Mouse (Mus musculus) MEL (cell line): ENCODE measurements around the gene Aes. TPM values are rescaled to one million over a fixed set of nuclear protein-coding genes. Genes with fewer than 3 reads are reported as not detected.

Experiments
- DNase-seq: peaks from one replicate; pipeline ENCODE4 v3.0.0; 2011; ENCODE audit warnings: low read depth, low spot score
- H3K27ac ChIP-seq: 2 replicates; pipeline ENCODE4 v1.5.1; 2012; ENCODE audit warnings: low read depth, mild to moderate bottlenecking, control low read depth, low read length, moderate library complexity; ENCODE audit not compliant: control insufficient read depth
- H3K27me3 ChIP-seq, 2 experiments: fragments of 150-350 bp in 1 of 2; sonication (generic) in 1 of 2; 2 replicates each; pipeline ENCODE4 v1.6.1; 2012; ENCODE audit warnings: low read length in 2 of 2, mild to moderate bottlenecking in 2 of 2, improper control_type of control experiment in 1 of 2, moderate library complexity in 1 of 2; ENCODE audit not compliant: insufficient read depth in 2 of 2, control insufficient read depth in 1 of 2
- H3K36me3 ChIP-seq, 2 experiments: 2 replicates each; pipeline ENCODE4 v1.6.1; 2012 to 2014; ENCODE audit warnings: low read length in 2 of 2, improper control_type of control experiment in 1 of 2, inconsistent platforms in 1 of 2, mild to moderate bottlenecking in 1 of 2; ENCODE audit not compliant: insufficient read depth in 2 of 2, control insufficient read depth in 1 of 2
- H3K4me1 ChIP-seq, 2 experiments: fragments of 150-350 bp in 1 of 2; sonication (generic) in 1 of 2; 2 replicates each; pipeline ENCODE4 v1.6.1; 2012; ENCODE audit warnings: low read length in 2 of 2, improper control_type of control experiment in 1 of 2, mild to moderate bottlenecking in 1 of 2; ENCODE audit not compliant: insufficient read depth in 2 of 2, control insufficient read depth in 1 of 2
- H3K4me3 ChIP-seq, 2 experiments: fragments of 150-350 bp in 1 of 2; sonication (generic) in 1 of 2; 2 replicates each; pipeline ENCODE4 v1.5.1; 2012; ENCODE audit warnings: low read depth in 2 of 2, low read length in 2 of 2, mild to moderate bottlenecking in 2 of 2, moderate library complexity in 2 of 2, control low read depth in 1 of 2, improper control_type of control experiment in 1 of 2; ENCODE audit not compliant: control insufficient read depth in 1 of 2, insufficient read depth in 1 of 2
- H3K79me2 ChIP-seq: 2 replicates; pipeline ENCODE4 v1.6.1; 2012; ENCODE audit warnings: mild to moderate bottlenecking, low read length, moderate library complexity; ENCODE audit not compliant: control insufficient read depth, poor library complexity, insufficient read depth
- H3K9ac ChIP-seq: 2 replicates; pipeline ENCODE4 v1.6.1; 2012; ENCODE audit warnings: low read depth, mild to moderate bottlenecking, control low read depth, low read length, moderate library complexity; ENCODE audit not compliant: control insufficient read depth, poor library complexity, severe bottlenecking
- H3K9me3 ChIP-seq: fragments of 150-350 bp; sonication (generic); replicated peaks from 2 replicates; pipeline ENCODE4 v1.6.1; 2012; ENCODE audit warnings: mild to moderate bottlenecking, low read length, improper control_type of control experiment, moderate library complexity; ENCODE audit not compliant: insufficient read depth
- BHLHE40 ChIP-seq: IDR thresholded peaks from 2 replicates; pipeline ENCODE4 v1.6.1; 2012; ENCODE audit warnings: low read depth, mild to moderate bottlenecking, inconsistent platforms, low read length, improper control_type of control experiment, borderline replicate concordance
- CHD1 ChIP-seq: IDR thresholded peaks from 2 replicates; pipeline ENCODE4 v1.6.1; 2012; ENCODE audit warnings: low read depth, mild to moderate bottlenecking, inconsistent platforms, low read length, improper control_type of control experiment
- CTCF ChIP-seq, 3 experiments: IDR thresholded peaks in 2 of 3; conservative IDR thresholded peaks in 1 of 3; 2 replicates each; pipeline ENCODE4 v1.5.1; 2011 to 2012; ENCODE audit warnings: low read length in 3 of 3, low read depth in 2 of 3, mild to moderate bottlenecking in 2 of 3, improper control_type of control experiment in 1 of 3, inconsistent platforms in 1 of 3, mixed read lengths in 1 of 3, moderate library complexity in 1 of 3; ENCODE audit not compliant: control insufficient read depth in 1 of 3, insufficient read depth in 1 of 3, poor library complexity in 1 of 3, severe bottlenecking in 1 of 3
- E2F4 ChIP-seq: IDR thresholded peaks from 2 replicates; pipeline ENCODE4 v1.6.1; 2011; ENCODE audit warnings: low read depth, low read length, improper control_type of control experiment, borderline replicate concordance
- ELF1 ChIP-seq: IDR thresholded peaks from 2 replicates; pipeline ENCODE4 v1.6.1; 2014; ENCODE audit warnings: low read depth, mild to moderate bottlenecking, inconsistent platforms, low read length, improper control_type of control experiment, moderate library complexity
- EP300 ChIP-seq, 2 experiments: IDR thresholded peaks; 2 replicates each; pipeline ENCODE4 v1.6.1; 2011; ENCODE audit warnings: improper control_type of control experiment in 2 of 2, low read length in 2 of 2, low read depth in 1 of 2, mild to moderate bottlenecking in 1 of 2
- ETS1 ChIP-seq: IDR thresholded peaks from 2 replicates; pipeline ENCODE4 v1.6.1; 2012; ENCODE audit warnings: low read depth, mild to moderate bottlenecking, inconsistent platforms, low read length, improper control_type of control experiment, moderate library complexity
- GABPA ChIP-seq: IDR thresholded peaks from 2 replicates; pipeline ENCODE4 v1.6.1; 2012; ENCODE audit warnings: low read depth, mild to moderate bottlenecking, inconsistent platforms, low read length, improper control_type of control experiment, moderate library complexity
- GATA1 ChIP-seq: IDR thresholded peaks from 2 replicates; pipeline ENCODE4 v1.6.1; 2011; ENCODE audit warnings: low read depth, low read length, improper control_type of control experiment
- HCFC1 ChIP-seq: IDR thresholded peaks from 2 replicates; pipeline ENCODE4 v1.6.1; 2012; ENCODE audit warnings: low read depth, mild to moderate bottlenecking, inconsistent platforms, low read length, improper control_type of control experiment, moderate library complexity
- JUND ChIP-seq: IDR thresholded peaks from 2 replicates; pipeline ENCODE4 v1.6.1; 2011; ENCODE audit warnings: low read depth, mild to moderate bottlenecking, improper control_type of control experiment, low read length
- KAT2A ChIP-seq: conservative IDR thresholded peaks from 2 replicates; pipeline ENCODE4 v1.6.1; 2012; ENCODE audit warnings: low read depth, low read length, improper control_type of control experiment, inconsistent platforms
- MAFK ChIP-seq: IDR thresholded peaks from 2 replicates; pipeline ENCODE4 v1.6.1; 2011; ENCODE audit warnings: low read depth, mild to moderate bottlenecking, low read length, improper control_type of control experiment, borderline replicate concordance
- MAX ChIP-seq: IDR thresholded peaks from 2 replicates; pipeline ENCODE4 v1.6.1; 2011; ENCODE audit warnings: low read length, improper control_type of control experiment
- MAZ ChIP-seq: IDR thresholded peaks from 2 replicates; pipeline ENCODE4 v1.6.1; 2012; ENCODE audit warnings: low read depth, mild to moderate bottlenecking, inconsistent platforms, low read length, improper control_type of control experiment
- MXI1 ChIP-seq: IDR thresholded peaks from 2 replicates; pipeline ENCODE4 v1.6.1; 2011; ENCODE audit warnings: mild to moderate bottlenecking, low read depth, low read length, improper control_type of control experiment
- MYB ChIP-seq: IDR thresholded peaks from 2 replicates; pipeline ENCODE4 v1.6.1; 2011; ENCODE audit warnings: mild to moderate bottlenecking, low read depth, low read length, improper control_type of control experiment
- MYC ChIP-seq: IDR thresholded peaks from 2 replicates; pipeline ENCODE4 v1.6.1; 2011; ENCODE audit warnings: low read depth, mild to moderate bottlenecking, low read length, improper control_type of control experiment, moderate library complexity
- NELFE ChIP-seq: IDR thresholded peaks from 2 replicates; pipeline ENCODE4 v1.6.1; 2011; ENCODE audit warnings: low read depth, low read length, improper control_type of control experiment
- NRF1 ChIP-seq: IDR thresholded peaks from 2 replicates; pipeline ENCODE4 v1.6.1; 2014; ENCODE audit warnings: low read depth, mild to moderate bottlenecking, inconsistent platforms, low read length, improper control_type of control experiment, moderate library complexity; ENCODE audit not compliant: poor library complexity, insufficient read depth, severe bottlenecking
- POLR2AphosphoS2 ChIP-seq: IDR thresholded peaks from 2 replicates; pipeline ENCODE4 v1.6.1; 2011; ENCODE audit warnings: low read length, improper control_type of control experiment
- POLR2AphosphoS5 ChIP-seq: IDR thresholded peaks from 2 replicates; pipeline ENCODE4 v1.6.1; 2012; ENCODE audit warnings: low read depth, borderline replicate concordance, mild to moderate bottlenecking, inconsistent platforms, low read length, moderate library complexity, mixed read lengths
- RAD21 ChIP-seq: IDR thresholded peaks from 2 replicates; pipeline ENCODE4 v1.6.1; 2011; ENCODE audit warnings: mild to moderate bottlenecking, low read depth, low read length, improper control_type of control experiment
- RCOR1 ChIP-seq: IDR thresholded peaks from 2 replicates; pipeline ENCODE4 v1.6.1; 2012; ENCODE audit warnings: low read depth, mild to moderate bottlenecking, inconsistent platforms, low read length, improper control_type of control experiment
- SIN3A ChIP-seq: IDR thresholded peaks from 2 replicates; pipeline ENCODE4 v1.6.1; 2012; ENCODE audit warnings: low read length, improper control_type of control experiment, inconsistent platforms
- SMC3 ChIP-seq: IDR thresholded peaks from 2 replicates; pipeline ENCODE4 v1.6.1; 2011; ENCODE audit warnings: low read depth, low read length, improper control_type of control experiment
- TAL1 ChIP-seq: IDR thresholded peaks from 2 replicates; pipeline ENCODE4 v1.6.1; 2012; ENCODE audit warnings: mild to moderate bottlenecking, inconsistent platforms, low read length, moderate library complexity, mixed read lengths
- TBP ChIP-seq: IDR thresholded peaks from 2 replicates; pipeline ENCODE4 v1.8.0; 2011; ENCODE audit warnings: low read depth, low read length, improper control_type of control experiment
- TCF12 ChIP-seq: IDR thresholded peaks from 2 replicates; pipeline ENCODE4 v1.6.1; 2014; ENCODE audit warnings: low read depth, mild to moderate bottlenecking, inconsistent platforms, low read length, improper control_type of control experiment, moderate library complexity
- USF1 ChIP-seq: IDR thresholded peaks from 2 replicates; pipeline ENCODE4 v1.6.1; 2014; ENCODE audit warnings: low read depth, mild to moderate bottlenecking, inconsistent platforms, low read length, improper control_type of control experiment, moderate library complexity
- USF2 ChIP-seq, 2 experiments: IDR thresholded peaks; 2 replicates each; pipeline ENCODE4 v1.6.1; 2011 to 2012; ENCODE audit warnings: improper control_type of control experiment in 2 of 2, low read length in 2 of 2, borderline replicate concordance in 1 of 2, inconsistent platforms in 1 of 2, low read depth in 1 of 2, mild to moderate bottlenecking in 1 of 2; ENCODE audit not compliant: insufficient read depth in 1 of 2
- ZC3H11A ChIP-seq: IDR thresholded peaks from 2 replicates; pipeline ENCODE4 v1.6.1; 2012; ENCODE audit warnings: low read depth, mild to moderate bottlenecking, inconsistent platforms, low read length, improper control_type of control experiment
- ZKSCAN1 ChIP-seq: IDR thresholded peaks from 2 replicates; pipeline ENCODE4 v1.6.1; 2012; ENCODE audit warnings: low read depth, mild to moderate bottlenecking, inconsistent platforms, low read length, improper control_type of control experiment, moderate library complexity
- ZMIZ1 ChIP-seq: IDR thresholded peaks from 2 replicates; pipeline ENCODE4 v1.6.1; 2012; ENCODE audit warnings: low read depth, mild to moderate bottlenecking, inconsistent platforms, low read length, improper control_type of control experiment, moderate library complexity
- ZNF384 ChIP-seq: IDR thresholded peaks from 2 replicates; pipeline ENCODE4 v1.6.1; 2012; ENCODE audit warnings: low read depth, mild to moderate bottlenecking, inconsistent platforms, low read length, improper control_type of control experiment
- polyA plus RNA-seq, 2 experiments: library from polyadenylated mRNA; stranded (reverse) in 1 of 2; unstranded in 1 of 2; fragments of >175 nt in 1 of 2; fragments of >200 nt in 1 of 2; gene quantifications; 2 replicates each; pipeline versions ENCODE4 v1.2.1 to v1.2.4; 2012; ENCODE audit warnings: low replicate concordance in 2 of 2, low read depth in 1 of 2; ENCODE audit not compliant: insufficient read length in 2 of 2, insufficient read depth in 1 of 2, missing spikeins in 1 of 2
- total RNA-seq: library from RNA; depleted of rRNA; stranded (reverse); fragments of 300-350 nt; gene quantifications from 2 replicates; pipeline ENCODE4 v1.2.3, GENCODE M21; 2012

Aes gene
- total and polyA plus RNA-seq, 3 experiments = 197 to 355 TPM; not detected in 1

DNA sequence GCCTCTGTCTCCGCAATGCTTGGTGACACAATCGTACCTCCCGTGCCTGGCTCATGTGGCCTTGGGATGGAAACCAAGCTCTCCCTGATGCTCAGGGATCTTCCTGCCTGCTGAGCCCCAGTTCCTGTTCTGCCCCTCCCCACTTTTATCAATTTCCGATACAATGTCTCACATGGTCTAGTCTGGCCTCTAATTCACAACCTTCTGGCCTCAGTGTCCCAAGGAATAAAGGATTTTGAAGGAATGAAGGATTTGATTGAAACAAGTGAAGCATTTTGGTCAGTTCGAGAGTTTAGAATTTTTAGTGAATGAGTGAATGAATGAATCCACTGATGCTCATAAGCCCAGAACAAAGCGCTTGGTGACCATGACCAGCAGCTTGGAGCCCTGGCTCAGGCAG is 36.1 kb upstream of the Aes start (continued):
- TF ChIP-seq TCF12 (no peak), KAT2A (no peak)

DNA sequence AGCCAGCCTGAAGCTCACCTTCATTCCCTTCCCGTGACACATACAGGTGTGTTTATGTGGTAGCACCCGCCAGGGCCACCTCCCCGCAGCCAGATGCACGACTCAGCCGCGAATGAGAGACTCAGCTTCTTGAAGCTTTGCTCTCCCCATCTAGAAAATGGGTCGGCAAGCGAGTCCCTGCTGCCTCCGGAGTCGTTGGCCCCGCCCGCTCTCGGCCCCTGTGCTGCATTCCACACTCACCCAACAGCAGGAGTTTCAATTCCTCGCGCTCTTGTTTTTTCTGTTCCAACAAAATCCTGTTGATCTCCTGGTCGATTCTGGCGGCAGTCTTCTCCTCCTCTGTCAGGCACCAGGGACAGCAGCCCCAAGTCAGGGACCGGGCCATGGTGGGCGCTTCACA is 35.7 kb upstream of the Aes start:
- Histone ChIP-seq H3K4me1 (peaks cover 4 to 29% of the 10 kb centered on the region in 2 experiments), H3K27ac (peak overlapping the region; percentile 96), H3K36me3 (peaks cover 0 to 18% of the 10 kb centered on the region in 2 experiments; a peak in 2 of 4 replicates), H3K27me3 (no peaks in the 10 kb centered on the region), H3K9me3 (no peaks in the 10 kb centered on the region), H3K79me2 (peaks cover 11% of the 10 kb centered on the region), H3K9ac (peak overlapping the region; percentile 89), H3K4me3 (peak overlapping the region; percentile 80 to 87)
- DNase-seq = peak; percentile 75
- no peak for TF ChIP-seq ETS1
- no peak for TF ChIP-seq USF2 (IDR thresholded peaks at IDR 0.05; ENCODE audit: borderline replicate concordance in 1 of 2, insufficient read depth in 1 of 2, low read depth in 1 of 2, low read length in 2 of 2)
- TF ChIP-seq MAZ = 0 out of 2 replicates have a peak, but pooled peaks have one; percentile 22
- no peak for TF ChIP-seq MYC
- TF ChIP-seq ZNF384 = no peak
- TF ChIP-seq USF1 = no peak
- 0 out of 2 replicates have a peak, but pooled peaks have one; percentile 2 for TF ChIP-seq ZMIZ1
- TF ChIP-seq CHD1 = 0 out of 2 replicates have a peak, but pooled peaks have one; percentile 62
- TF ChIP-seq NRF1 = no peak
- TF ChIP-seq E2F4 = no peak
- TF ChIP-seq TCF12 = peak; percentile 23; the same call in 1 of the 2 replicates
- TF ChIP-seq JUND = no peak
- TF ChIP-seq HCFC1 = no peak
- TF ChIP-seq GATA1 = no peak
- no peak for TF ChIP-seq ZC3H11A
- no peak for TF ChIP-seq CTCF (IDR thresholded peaks at IDR 0.05 in 2 of 3, conservative IDR thresholded peaks at IDR 0.05 in 1 of 3; ENCODE audit: control insufficient read depth in 1 of 3, insufficient read depth in 1 of 3, low read depth in 2 of 3, low read length in 3 of 3, poor library complexity in 1 of 3, severe bottlenecking in 1 of 3)
- peak; percentile 59 for TF ChIP-seq MXI1
- no peak for TF ChIP-seq TBP
- TF ChIP-seq TAL1 = no peak
- TF ChIP-seq RAD21 = no peak
- TF ChIP-seq BHLHE40 = no peak
- no peak for TF ChIP-seq GABPA
- TF ChIP-seq EP300 (IDR thresholded peaks at IDR 0.05; ENCODE audit: low read depth in 1 of 2, low read length in 2 of 2) = peak in 1 of 2 experiments; percentile 26; a peak in 1 of 4 replicates
- TF ChIP-seq POLR2AphosphoS2 = no peak; the same call in 1 of the 2 replicates
- no peak for TF ChIP-seq POLR2AphosphoS5
- TF ChIP-seq KAT2A = no peak
- peak; percentile 22; the same call in 1 of the 2 replicates for TF ChIP-seq NELFE
- TF ChIP-seq MAFK = no peak
- 0 out of 2 replicates have a peak, but pooled peaks have one; percentile 26 for TF ChIP-seq RCOR1
- no peak for TF ChIP-seq ZKSCAN1
- TF ChIP-seq MAX = peak; percentile 33; the same call in 1 of the 2 replicates
- TF ChIP-seq SIN3A = 0 out of 2 replicates have a peak, but pooled peaks have one; percentile 0
- TF ChIP-seq MYB = no peak
- TF ChIP-seq SMC3 = no peak
- no peak for TF ChIP-seq ELF1
